Mouse (Mus musculus) kidney, adult 2 months (tissue): ENCODE measurements around the gene Slc16a11.

Experiments used
- CTCF ChIP-seq: fragments of 200-500 bp; conservative IDR thresholded peaks from 2 replicates; pipeline ENCODE4 v1.5.1; 2011; ENCODE audit warnings: low read depth, mild to moderate bottlenecking, control low read depth, low read length, moderate library complexity, mixed read lengths; ENCODE audit not compliant: insufficient read depth, insufficient read length
- POLR2A ChIP-seq: fragments of 200-500 bp; IDR thresholded peaks from one replicate; pipeline ENCODE4 v1.6.1; 2011; ENCODE audit warnings: low read depth, low read length, control low read depth

DNA sequence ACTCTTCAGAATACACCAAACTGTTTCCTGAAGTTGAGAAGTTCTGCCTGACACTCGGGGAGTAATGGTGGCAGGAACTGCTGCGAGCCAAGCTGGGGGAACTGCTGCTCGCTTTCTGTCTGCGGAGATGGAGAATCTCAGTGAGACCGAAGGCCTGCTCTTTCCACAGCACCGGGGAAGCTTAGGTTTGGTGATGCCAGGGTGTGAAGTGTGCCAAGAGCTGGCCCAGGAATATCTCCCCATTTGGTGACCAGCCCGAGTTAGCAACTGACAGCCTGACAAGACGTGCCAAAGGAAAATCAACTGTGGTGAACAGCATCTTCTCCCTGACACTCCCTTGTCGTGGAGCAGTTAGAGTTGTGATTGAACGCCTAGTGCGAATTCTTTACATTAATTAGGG is 34.2 kb upstream of the Slc16a11 start:
- TF ChIP-seq CTCF (no peak), POLR2A (no peak)
